Mouse (Mus musculus) monocyte, adult 2 months (primary cell): ENCODE measurements around the gene Pcbd1.
A peak's percentile ranks its signal among the peaks of the same experiment; 100 is the strongest.

Experiments used
- DNase-seq, 2 experiments: peaks; one replicate each; pipeline ENCODE4 v3.0.0; 2022; ENCODE audit warnings: low spot score in 2 of 2, low read depth in 1 of 2

Gene Pcbd1

DNA sequence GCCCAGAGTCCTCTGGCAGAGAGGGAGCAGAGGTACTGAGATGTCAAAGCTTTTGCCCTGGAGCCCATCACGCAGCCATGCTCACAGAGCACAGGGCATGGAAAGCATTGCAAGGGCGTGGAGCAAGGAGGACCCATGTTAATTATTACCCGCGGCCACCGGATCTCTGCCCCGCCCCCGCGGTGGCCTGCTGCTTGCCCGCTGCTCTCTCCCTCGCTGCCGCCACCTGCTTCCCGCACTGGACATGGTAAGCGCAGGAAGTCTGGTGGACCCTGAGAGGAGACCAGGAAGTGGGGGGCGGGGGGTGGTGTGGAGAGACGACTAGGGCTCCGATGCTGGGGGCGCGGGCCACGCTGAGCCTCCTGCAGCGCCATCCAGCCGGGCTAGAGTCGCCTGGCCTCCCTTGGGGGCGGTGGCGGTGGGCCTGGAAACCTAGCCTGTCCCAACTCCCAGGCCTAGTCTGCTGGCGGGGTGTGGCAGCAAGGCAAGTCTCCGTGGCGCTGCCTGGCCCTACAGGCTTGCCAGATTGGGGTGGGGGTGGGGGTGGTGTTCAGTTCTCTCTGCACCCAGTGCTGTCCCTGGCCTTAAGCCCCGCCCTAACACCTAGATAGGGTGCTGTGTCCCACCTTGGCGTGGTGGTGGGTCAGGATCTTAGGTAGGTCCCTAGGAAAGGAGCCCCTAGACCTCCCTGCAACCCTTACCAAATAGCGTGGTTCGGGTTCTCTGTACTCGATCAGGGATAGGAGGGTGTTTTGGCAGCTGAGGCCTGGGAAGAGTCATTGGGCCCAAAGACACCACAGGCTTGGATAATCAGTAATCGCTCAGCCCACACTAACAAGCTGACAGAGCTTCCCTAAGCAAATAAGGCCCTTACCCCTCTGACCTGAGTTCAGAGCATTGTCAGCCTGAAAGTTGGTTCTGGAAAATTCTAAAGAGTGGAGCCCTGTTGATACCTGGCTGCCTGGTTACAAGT is at the start of gene Pcbd1:
TSS of gene Pcbd1 (plus strand) at position 162 of the 973 bp plus-strand sequence.
- DNase-seq: no peak

DNA sequence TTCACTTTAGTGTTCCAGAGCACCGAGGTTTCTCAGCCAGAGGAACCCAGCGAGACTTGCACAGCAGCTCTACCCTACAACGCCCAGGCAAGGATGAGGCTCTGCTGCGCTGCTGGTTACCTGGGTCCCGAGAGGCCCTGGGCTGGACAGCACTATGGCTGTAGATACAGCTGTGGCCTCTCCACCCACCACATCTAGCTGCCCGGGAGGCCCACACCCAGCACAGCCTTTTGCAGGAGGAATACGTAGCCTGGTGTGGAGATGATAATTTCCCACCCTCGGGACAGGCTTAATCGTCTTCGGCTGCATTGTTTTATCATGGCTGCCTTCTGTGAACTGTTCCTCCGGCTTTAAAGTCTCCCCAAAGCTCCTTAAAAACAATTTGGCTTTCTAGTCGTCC is 49.5 kb upstream of the Pcbd1 start:
- DNase-seq: no peak

DNA sequence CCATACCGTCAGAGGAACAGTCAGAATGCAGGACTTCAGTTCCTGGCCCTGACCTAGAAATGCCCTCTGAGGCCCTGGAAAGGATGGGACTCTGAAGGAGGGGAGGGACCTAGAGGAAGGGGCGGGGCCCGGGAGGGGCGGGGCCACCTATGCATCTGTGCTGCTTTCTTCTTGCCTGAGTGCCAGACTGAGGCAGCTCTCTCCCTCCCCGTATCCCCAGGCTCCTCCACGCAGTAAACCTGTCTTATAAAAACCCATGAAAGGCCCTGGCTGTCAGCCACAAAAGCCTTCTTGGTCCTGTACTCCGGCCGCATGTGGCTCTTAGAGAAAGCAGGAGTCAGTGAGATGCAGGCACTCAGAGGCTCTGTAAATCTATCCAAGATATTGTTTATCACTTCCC is 44.0 kb upstream of the Pcbd1 start:
- DNase-seq: no peak

DNA sequence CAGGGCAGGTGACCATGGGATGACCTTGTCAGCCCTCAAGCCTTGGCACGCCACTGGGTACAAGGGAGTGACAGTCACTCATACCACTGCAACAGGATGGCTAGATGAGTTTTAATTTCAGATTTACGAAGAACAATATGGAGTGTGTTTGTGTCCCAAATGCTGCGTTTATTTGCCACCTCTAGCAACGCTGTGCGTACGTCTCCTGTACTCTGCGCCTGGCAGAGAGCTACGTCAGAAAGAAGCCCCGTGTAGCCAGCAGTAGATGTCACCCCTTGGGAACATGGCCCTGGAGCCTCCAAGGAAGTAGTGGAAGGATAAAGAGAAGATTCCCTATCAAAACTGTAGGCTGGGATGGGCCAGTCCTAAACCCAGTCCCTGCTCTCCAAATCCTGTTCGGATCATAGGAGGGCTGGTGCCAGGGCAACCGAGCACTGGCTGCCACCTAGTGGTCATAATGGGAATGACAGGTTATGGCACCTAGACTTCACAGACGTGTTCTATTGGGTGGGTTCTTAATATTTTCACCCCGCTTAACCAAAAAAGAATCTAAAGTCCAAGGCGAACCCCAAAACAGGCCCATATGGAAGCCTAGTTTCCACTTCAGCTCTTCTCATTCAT is 37.0 kb upstream of the Pcbd1 start:
- DNase-seq: peak in 1 of 2 experiments; percentile 15

DNA sequence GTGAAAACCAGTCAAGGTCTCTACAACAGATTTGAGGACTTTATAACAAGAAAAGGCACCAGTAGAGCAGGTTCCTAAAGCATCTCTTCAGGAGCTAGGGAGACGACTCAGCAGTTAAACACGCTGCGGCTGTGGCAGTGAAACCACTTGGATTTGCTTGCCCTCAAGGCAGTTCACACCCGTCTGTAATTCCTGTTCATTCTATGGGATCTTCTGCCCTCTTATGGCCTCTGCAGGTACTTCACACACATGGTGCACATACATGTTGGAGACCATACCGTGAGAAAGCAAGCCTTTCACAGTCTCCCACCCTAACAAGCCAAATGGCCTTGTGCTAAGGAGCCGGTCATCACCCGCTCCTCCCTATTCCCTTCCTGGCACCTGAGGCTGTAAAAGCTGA is 32.5 kb upstream of the Pcbd1 start:
- no peak for DNase-seq

DNA sequence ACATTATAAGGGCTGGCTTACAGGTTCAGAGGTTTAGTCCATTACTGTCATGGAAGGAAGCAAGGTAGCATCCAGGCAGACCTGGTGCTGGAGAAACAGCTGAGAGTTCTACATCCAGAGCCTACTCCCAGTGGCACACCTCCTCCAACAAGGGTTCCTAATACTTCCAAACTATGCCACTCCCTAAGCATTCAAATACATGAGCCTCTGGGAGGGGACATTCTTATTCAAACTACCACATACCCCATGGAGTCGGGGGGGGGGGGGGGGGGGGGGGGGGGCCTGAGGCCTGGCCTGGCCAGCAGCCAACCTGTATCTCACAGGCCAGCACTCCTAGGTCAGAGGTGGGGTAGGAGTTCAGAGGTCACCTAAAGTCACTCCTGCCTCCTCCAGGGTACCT is 30.0 kb upstream of the Pcbd1 start:
- DNase-seq: no peak

DNA sequence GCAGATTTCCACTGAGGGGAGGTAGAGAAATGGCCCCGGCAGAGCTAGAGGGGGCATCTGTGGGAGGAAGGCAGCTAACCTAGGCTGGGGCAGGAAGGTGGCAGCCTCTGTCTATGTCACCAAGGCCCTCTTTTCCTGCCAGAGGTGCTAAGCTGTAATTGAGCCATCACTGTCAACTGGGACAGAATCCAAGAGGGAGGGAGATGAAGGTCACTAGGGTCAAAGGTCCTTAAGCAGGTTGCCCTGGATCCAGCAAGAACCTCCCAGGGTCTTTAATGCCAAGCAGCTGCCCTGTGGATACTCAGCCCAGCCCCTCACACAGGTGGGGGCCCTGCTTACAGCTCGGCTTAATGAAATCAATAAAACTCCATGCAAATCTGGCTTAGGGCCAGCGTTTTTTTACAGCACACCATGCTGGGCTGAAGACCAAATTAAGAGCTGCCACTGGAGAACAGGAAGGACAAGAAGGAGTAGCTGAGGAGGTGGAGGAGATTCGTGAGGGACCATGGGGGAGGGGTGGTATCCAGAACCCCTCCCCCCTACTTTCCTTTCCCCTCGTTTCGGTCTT is 29.5 kb upstream of the Pcbd1 start:
- DNase-seq: no peak

DNA sequence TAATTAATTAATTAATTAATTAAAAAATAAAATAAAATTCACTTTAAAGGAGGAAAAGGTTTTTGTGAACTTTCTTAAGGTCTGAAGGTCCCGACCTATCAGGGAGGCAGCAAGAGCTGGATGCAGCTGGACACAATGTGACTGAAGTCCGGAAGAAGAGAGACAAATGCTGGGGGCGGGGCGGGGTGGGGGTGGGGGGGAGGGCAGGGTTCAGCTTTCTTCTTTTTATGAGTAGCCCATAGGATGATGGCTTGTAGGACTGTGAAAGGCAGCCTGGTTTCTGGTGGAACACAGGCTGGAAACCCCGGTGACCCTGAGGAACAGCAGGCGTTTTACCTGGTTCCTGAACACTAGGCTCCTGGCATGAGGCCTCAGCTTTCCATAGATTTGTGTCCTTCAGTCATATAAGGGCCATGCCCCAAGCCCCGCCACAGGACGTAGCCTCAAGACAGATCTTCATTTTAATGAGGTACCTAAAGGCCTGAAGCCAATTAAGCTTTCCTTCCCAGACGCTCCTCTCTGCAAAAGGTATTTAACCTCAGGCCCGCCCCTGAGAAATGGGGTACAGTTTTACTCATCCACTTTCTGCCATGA is 25.8 kb upstream of the Pcbd1 start:
- DNase-seq: no peak

DNA sequence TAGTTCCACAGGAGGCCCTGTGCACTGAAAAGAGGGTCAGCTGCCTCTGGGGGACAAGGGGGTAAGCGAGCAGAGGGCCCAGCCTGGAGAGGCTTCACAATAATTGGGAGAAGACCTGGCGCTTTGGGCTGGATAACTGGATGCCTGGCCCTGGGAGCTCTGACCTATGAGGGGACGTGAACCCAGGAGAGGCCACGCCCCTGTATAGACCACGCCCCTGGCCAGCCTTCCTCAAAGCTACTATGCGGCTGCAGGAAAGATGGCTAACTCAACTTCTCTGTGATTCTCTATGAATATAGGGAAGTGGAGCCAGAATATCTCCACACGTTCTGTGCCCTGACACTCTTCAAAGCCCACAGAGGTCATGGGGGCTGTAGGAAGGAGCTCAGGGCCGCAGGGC is 24.5 kb upstream of the Pcbd1 start:
- no peak for DNase-seq

DNA sequence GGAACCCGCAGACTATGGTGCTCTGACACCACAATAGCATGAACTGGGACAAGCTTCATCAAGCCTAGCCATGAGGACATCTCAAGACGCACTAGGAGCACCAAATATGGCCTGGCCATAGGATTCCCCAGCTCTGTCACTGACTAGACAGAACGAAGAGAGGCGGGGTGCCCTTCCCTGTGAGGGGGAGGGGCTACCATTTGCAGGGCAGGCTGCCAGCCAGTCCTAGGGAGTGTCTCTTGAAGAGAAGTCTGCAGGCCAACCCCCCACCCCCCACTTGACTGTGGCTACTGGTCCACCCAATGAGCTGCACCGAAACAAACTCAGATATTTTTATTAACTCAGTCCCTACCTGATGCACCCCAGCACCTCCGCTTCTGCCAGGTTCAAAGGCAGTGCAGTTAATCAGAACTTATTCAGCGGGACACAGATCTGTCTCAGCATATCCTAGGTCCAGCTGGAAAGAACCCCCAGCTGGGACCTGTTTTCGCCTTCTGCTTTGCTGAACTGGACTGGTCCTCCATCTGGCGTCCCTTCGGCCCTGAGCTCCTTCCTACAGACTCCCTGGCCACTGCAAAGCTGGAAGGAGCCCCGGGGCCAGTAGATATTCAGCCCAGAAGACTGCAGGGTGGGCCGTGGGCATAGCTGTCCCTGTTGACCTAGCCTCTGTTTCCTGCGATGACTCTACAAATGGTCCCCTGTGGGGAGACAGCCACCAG is 23.7 kb upstream of the Pcbd1 start:
- no peak for DNase-seq

DNA sequence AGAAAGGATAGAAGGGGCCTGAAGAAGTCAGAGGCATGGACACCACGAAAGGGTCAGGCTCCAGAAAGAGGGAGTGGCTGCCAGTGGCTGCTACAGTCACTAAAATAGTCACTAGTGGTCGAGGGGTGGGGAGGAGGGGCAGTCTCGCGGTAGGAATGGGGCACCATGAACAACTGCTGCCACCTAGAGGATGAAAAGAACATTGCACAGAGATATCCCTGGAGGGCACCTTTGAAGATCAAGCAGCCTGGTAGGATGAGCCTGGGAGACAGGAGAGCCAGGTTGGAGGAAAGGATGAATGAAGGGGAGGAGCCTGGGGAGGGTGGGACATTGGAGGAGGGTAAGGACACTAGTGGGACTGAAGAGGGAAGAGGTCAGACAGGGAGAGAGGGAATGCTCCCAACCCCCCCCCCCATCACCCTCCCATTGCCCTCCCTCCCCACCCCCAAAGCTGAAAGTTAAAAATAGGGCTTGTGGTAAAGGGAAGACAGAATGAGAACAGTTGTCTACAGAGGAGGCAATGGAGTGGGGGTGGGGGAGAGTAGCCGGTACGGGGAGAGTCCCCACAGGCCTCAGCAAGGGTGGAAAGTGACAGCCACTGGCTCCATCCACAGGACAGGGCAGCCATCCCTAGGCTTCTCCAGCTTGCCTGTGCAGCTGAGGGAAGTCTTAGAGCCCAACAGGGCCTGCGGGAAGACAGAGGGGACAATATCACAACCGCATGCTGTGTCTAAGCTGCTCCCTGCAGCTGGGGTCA is 20.5 kb upstream of the Pcbd1 start:
- DNase-seq: no peak

DNA sequence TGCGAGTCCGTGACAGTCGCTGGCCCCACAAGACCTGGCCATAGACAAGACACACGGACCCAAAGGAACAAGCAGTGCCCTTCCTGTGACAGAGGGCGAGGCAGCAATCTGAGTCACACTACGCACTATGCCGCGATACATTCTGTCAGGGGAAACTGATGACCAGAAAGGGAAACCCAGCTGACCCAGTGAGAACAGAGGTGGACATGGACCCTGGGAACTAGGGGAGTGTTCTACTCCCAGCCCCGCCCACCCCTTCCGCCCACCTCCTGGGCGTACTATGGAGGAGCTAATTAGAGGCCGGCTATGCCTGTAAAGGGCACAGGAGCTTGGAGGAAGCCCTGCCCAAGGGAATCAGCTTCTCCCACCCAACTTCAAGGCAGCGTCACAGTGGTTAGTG is 19.9 kb upstream of the Pcbd1 start:
- no peak for DNase-seq

DNA sequence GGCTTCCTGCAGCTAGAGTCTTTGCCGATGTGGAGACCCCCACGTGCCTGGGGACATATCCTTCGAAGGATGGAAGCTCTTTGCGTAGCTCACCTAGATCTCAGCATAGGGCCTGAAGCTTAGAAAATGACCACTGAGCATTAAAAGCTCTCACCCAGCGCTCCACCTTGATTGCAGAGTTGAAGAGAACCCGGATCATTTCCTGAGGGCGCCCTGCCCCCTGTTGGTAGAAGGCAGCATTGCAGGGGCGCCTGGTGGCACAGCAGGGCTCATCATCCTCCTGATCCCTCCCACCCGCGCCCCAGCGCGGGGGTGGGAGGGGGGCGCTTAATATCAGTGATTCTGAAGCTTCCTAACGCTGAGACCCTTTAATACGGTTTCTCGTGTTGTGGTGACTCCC is 16.8 kb upstream of the Pcbd1 start:
- DNase-seq: no peak

DNA sequence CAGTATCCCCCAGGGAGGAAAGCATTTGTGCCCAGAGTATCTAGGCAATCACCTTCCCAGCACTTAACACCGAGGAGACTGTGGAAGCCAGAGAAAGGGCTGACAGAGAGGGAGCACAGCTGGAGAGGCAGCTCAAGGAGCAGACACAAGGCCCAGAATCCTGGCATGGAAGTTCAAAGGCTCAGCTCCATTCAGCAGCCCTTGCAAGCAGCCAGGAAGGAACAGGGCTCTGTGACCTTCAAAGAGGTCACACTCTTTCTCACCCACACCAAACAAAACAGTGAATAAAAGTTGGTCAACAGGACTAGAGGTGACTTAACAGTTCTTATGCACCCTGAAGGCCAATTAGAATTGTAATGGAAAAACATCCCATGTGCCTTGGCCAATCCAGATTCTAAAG is 14.5 kb upstream of the Pcbd1 start:
- no peak for DNase-seq

DNA sequence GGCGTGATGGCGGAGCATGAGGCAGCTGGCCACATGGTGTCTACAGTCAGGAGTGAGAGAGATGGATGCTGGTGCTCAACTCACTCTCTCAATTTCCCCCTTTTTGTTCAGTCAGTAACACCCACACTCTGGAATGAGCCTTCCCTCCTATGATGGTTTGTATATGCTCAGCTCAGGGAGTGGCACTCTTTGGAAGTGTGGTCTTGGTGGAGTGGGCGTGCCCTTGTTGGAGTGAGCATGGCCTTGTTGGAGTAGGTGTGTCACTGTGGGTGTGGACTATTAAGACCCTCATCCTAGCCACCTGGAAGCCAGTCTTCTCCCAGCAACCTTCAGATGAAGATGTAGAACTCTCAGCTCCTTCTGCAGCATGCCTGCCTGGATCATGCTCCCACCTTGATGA is 13.5 kb upstream of the Pcbd1 start:
- DNase-seq: no peak

DNA sequence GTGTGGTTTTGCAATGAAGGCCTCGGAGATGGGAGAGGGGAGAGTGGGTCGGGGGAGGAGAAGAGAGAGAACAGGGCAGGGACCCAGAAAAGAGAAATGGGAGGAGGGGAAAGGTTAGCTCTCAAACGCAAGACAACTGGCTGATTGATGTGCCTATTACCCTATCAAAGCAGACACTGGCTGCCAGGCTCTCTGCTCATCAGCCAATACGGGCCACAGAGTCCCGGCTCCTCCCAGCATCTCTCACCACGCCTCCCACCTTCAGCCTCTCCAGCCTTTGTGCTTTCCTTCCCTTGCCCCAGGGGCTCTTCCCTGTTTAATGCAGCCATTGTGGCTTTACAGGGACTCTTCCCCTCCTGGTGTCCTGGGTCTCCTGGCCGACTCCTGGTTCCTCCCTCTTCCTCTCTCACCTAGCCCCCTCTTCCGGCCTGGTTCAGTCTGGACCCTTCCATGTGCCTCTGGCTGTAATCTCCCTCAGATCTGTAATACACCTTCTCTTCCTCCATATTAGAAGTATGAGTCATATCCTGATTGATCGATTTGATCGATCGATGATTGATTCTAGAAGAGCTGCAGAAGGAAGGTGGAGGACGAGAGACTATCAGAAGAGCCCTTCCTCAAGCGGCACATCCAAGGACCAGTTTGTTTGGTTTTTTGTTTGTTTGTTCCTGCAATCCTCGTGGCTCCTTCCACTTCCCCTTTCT is 8.8 kb upstream of the Pcbd1 start:
- no peak for DNase-seq

DNA sequence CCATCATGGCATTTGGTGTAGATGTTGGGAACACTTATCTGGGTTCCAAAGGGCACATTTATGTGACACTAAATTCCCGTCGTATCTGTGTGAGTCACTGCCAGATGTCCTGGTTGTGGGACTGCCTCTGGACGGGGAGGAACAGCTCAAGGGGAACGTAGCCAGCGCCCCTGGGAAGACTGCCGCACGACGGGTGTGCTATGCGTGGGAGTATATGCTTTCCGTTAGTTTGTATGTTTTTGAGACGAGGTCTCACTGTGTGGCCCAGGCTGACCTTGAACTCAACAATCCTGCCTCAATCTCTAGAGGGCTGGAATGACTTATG is 8.2 kb upstream of the Pcbd1 start:
- no peak for DNase-seq

DNA sequence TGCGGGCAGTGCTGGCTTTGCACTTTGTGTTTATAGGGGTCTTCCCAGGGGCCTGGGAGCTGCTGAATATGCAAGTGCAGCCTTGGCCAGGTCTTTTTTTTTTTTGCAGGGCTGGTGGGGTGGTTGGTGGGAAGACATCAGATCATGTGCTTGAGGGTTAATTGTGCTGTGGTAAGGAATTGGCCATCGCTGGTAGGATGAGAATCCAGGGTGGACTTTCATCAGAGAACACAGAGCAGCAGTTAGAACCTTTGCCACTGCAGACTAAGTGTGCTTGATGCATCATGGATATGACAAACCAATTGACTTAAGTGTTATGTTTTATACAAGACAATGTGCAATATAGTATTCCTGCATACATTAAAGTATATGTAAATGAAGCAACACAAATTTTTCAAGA is 3.8 kb upstream of the Pcbd1 start:
- DNase-seq: no peak

DNA sequence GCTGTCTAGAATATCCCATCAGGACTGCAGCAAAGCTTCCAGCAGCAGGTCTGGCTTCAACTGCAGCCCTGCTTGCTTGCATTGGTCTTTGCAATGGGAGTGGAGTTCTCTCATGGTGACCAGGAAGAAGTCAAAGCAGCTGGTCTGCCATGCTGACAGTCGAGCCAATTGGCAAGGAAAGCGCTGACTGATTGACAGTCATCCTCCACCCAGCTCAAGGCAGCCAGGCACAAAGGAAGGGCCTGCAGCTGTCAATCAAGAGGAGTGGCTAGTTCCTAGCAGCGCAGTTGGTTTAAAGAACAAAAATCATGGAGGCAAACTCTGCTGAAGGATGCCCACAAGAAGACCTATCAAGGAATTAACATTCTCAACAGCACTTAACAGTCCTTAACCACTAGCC is 2.6 kb upstream of the Pcbd1 start:
- DNase-seq: no peak

DNA sequence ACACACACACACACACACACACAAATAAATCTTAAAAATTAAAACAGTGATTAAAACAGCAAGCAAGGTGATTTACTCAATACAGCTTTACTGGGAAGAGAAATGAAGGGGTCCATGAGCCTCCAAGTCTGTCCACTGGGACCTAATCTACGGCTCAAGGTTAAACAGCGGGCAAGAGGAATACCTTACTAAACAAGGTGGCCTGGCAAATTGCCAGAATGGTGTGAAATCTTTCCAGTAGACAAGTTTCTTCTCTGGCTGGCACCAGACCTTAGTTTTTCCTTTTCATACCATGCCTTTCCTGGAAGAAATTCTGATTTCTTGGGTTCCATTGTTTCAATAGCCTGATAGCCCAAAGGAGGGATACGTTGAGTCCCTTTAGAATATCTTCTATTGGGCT is 663 bp upstream of the Pcbd1 start:
- no peak for DNase-seq
